ENCODE assay signal across 10 mouse cellular contexts in genomic region chr11:80906456-80906855, GRCm38 (mm10). TPM values are rescaled to one million over a fixed set of nuclear protein-coding genes. Genes with fewer than 3 reads are reported as not detected.
DNase-seq lines count a peak whose midpoint lies in the region; ATAC-seq lines count a peak whose summit lies in the region.
"Had no signal": no experiment of that assay in that cellular context is flagged by ENCODE, and none has a peak within 500 bp of the region (broad histone marks: within the 10 kb centered on the region; RNA-seq: fewer than 3 reads in every experiment).

No protein-coding gene starts in this region.

- 44% methylated on average over 4 of the region's 4 CpGs for WGBS in kidney, embryonic 15.5 days

- no peak overlapping the region for H3K4me3 ChIP-seq in kidney, embryonic 15.5 days (replicated peaks)
- H3K4me3 ChIP-seq: erythroblast, embryonic 14.5 days; megakaryocyte, embryonic 14.5 days had no signal

- no peak overlapping the region for H3K4me2 ChIP-seq in kidney, embryonic 15.5 days

- peaks cover 28% of the 10 kb centered on the region for H3K4me1 ChIP-seq in kidney, embryonic 15.5 days
- H3K4me1 ChIP-seq: megakaryocyte, embryonic 14.5 days had no signal

- no peak overlapping the region for H3K27ac ChIP-seq in kidney, embryonic 15.5 days

- intact Hi-C loops in heart, postnatal 36 days (cut with DNase I), result loop anchor here (2.0 to 5.0 kb wide), 2 partner anchors 556 to 706 kb away; no protein-coding TSS in a partner anchor
- intact Hi-C loops in left cerebral cortex, postnatal 4 days (cut with DNase I), result no loop called here

- H3K27me3 ChIP-seq in kidney, embryonic 15.5 days, result no peaks in the 10 kb centered on the region
- H3K27me3 ChIP-seq: megakaryocyte, embryonic 14.5 days had no signal

- no peak overlapping the region for H3K9ac ChIP-seq in kidney, embryonic 15.5 days

- no peaks in the 10 kb centered on the region for H3K36me3 ChIP-seq in kidney, embryonic 15.5 days

- no peak for ATAC-seq in kidney, embryonic 15.5 days (replicated peaks; ENCODE audit: low FRiP score)
- ATAC-seq in inflammation-experienced regulatory T-cells, adult 6 months, result no peak

- peak; percentile 58 for DNase-seq in kidney, adult 18-20 months
- peak; percentile 57 for DNase-seq in R1 (ENCODE audit: low read depth, low spot score)
- peak; percentile 86 to 91 for DNase-seq in cerebellum, postnatal 14 days
- DNase-seq in heart, postnatal 36 days, result peak; percentile 30 to 59
- DNase-seq in left cerebral cortex, postnatal 4 days, result peak; percentile 83
- peak; percentile 62 for DNase-seq in right cerebral cortex, adult 18-20 months

- no peaks in the 10 kb centered on the region for H3K9me3 ChIP-seq in kidney, embryonic 15.5 days (replicated peaks)
- H3K9me3 ChIP-seq: megakaryocyte, embryonic 14.5 days had no signal

RNA-seq across cellular contexts. Expression of gene Spaca3, which starts 48.3 kb away (rescaled TPM):
- polyA plus RNA-seq in kidney, embryonic 15.5 days (2015; fragmentation: Nextera tagmentation; extraction: Ambion mirVana), result not detected in 2 replicates
- not detected for total RNA-seq in heart, postnatal 36 days (2021)
- total RNA-seq in left cerebral cortex, postnatal 4 days (2021), result not detected
- polyA plus RNA-seq in inflammation-experienced regulatory T-cells, adult 6 months (2017; shearing (Covaris generic)), result not detected
- polyA plus RNA-seq: erythroblast, embryonic 14.5 days had no signal
